Mouse (Mus musculus) NIH3T3 (cell line): ENCODE measurements around the gene Cmklr1.
A peak's percentile ranks its signal among the peaks of the same experiment; 100 is the strongest.

Experiments used
- DNase-seq: peaks from one replicate; pipeline ENCODE4 v3.0.0-alpha.2; 2012; ENCODE audit warnings: low read depth

Gene Cmklr1

GRCm38 (mm10) chr5:113650035-113650865, at the start of gene Cmklr1:
Cmklr1 (minus strand) TSS chr5:113650426.
- DNase-seq, result no peak

- no peak for DNase-seq
These were observed 44.2 kb upstream of the Cmklr1 start for GRCm38 (mm10) chr5:113694415-113694814.

- no peak for DNase-seq
These were observed 43.8 kb upstream of the Cmklr1 start for GRCm38 (mm10) chr5:113694000-113694399.

GRCm38 (mm10) chr5:113693196-113693755, 43.0 kb upstream of the Cmklr1 start:
- DNase-seq, result no peak

GRCm38 (mm10) chr5:113690866-113691265, 40.6 kb upstream of the Cmklr1 start:
- DNase-seq, result no peak

- no peak for DNase-seq
These were observed 39.9 kb upstream of the Cmklr1 start for GRCm38 (mm10) chr5:113690069-113690548.

GRCm38 (mm10) chr5:113687514-113687913, 37.3 kb upstream of the Cmklr1 start:
- DNase-seq, result no peak

- peak; percentile 37 for DNase-seq
These were observed 35.2 kb upstream of the Cmklr1 start for GRCm38 (mm10) chr5:113685471-113685870.

DNA sequence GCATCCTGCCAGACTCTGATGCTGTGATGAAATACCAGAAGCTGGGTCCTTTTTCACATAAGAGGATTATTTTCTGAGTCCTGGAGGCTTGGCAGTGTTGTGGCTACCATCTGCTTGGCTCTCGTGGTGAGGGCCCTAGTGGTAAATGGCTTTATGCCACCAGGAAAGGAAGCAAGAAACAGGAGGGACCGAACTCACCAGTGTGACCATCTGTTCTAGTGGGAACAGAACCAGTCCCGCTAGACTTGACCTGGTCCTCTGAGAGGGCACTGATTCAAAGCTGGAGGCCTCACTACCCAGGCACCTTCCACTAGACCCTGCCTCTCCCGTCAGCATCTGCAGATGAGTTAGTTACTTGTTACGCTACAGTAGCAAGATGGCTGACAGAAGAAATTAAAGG, 33.0 kb upstream of the Cmklr1 start:
- no peak for DNase-seq

DNA sequence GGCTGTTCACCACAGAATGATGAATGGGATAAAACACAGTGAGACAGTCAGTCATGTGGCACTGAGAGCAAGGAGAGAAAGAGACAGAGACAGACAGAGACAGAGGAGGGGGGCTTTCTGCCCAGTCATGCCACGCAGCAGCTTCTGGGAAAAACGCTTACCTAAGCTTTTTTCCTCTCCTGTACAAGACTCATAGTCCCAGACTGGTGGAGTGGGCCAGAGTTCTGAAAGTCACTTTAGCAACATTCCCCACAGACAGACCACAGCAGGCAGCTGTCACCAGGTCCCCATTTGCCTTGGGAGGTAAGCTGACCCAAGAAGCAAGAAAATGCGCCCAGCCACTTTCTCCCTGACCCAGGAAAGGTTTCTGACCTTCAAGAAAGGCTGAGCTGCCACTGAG, 32.2 kb upstream of the Cmklr1 start:
- DNase-seq, result no peak

DNA sequence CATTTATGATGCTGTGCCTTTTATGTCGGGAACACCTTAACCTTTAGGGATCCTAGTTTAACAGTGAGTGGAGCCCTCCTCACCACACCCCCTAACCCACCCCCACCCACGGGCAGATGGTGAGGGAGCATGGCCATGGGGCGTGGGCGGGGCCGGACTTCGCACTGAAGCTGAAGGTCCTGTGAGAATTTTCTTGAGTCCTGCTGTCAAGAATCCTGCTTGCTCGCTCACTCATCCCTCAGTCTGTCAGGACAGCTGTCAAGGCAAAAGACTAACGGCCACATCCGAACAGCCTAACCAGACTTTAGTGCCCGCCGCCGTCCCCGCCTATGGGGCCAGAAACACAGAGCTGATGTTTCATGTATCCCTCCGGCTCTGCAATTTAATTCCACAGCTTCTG, 31.0 kb upstream of the Cmklr1 start:
- no peak for DNase-seq

- DNase-seq, result no peak
These were observed 29.3 kb upstream of the Cmklr1 start for GRCm38 (mm10) chr5:113679509-113679908.

DNA sequence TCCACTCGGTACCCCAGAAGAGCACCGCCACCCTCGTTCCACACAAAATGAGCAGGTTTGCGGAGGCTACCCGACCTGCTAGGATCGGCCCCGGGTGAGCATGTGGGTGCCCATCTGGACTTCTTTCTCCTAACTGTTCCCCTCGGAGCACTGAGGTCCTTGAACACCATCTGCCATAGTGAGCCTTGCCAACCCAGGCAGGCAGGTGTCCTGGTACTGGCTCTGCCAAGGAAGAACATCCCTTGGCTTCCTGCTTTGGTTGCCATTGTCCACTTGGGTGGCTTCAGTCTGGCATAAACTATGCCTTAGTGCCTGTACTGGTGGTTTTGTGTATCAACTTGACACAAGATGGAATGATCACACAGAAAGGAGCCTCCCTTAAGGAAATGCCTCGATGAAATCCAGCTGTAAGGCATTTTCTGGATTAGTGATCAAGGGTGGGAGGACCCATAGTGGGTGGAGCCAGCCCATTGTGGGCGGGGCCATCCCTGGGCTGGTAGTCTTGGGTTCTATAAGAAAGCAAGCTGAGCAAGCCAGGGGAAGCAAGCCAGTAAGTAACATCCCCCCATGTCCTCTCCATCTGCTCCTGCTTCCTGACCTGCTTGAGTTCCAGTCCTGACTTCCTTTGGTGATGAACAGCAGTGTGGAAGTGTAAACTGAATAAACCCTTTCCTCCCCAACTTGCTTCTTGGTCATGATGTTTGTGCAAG, 28.7 kb upstream of the Cmklr1 start:
- no peak for DNase-seq

GRCm38 (mm10) chr5:113677541-113677940, 27.3 kb upstream of the Cmklr1 start:
- DNase-seq, result no peak

DNA sequence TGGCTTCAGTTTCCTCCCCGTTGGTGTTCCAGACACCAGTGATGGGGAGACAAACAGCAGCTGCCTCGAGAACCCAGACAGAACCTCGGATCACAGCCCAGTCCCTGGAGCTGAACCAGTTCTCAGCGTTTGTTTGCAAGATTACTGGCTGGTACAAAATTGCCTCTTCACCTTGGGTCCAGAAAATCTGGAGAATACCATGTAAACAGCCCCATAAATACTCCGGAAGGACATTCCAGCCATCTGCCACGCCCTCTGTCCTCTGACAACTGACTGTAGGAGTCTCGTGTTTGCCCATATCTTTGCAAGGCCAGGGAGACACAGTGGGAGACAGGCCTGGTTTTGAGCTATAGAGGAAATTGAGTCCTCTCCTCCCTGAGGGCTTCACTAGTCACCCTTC, 24.6 kb upstream of the Cmklr1 start:
- no peak for DNase-seq

GRCm38 (mm10) chr5:113672456-113672855, 22.2 kb upstream of the Cmklr1 start:
- no peak for DNase-seq

GRCm38 (mm10) chr5:113670597-113670996, 20.4 kb upstream of the Cmklr1 start:
- DNase-seq, result no peak

GRCm38 (mm10) chr5:113670110-113670509, 19.9 kb upstream of the Cmklr1 start:
- DNase-seq, result no peak

DNA sequence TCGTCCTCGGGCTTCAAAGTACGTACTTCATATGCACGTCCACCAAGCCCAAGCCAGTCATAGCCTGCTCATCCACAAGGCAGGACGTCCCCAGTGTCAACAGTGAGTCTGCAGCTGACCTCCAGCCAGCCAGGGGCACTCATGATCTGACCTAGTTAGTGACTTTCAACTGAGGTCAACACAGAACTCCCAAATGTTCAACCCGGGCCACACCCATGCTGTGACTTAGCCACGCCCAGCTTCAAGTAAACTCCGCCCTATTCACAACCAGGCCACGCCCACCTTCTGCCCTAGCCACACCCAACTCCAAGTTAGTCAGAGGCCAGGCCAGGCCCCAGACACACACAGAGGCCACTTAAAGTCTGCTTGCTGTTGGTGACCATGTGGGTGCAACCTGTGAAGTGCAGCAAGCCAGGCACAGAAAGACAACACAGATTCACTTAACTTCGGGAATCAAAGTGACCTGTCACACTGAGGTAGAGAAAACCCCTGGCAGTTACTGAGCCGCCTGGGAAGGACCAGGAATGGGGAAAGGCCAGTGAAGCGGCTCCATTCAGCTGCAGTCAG, 14.5 kb upstream of the Cmklr1 start:
- DNase-seq, result no peak

DNA sequence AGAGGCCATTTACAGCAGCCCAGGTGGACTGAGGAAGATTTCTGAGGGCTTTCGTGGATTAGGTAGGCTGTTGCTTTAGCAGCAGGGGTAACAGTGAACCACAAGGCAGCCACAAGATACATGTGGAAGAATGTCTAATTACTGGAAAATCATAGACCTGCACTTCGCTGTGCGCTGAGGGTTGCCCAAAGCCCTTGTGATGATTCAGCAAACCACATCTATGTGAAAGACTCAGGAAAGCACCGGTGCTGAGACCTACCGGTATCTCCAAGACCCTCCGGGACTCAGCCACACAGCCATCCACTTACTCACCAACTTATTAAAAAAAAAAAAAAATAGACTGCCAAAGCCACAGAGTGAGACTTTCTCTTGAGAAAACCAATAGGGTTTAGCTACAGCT, 13.9 kb upstream of the Cmklr1 start:
- DNase-seq, result no peak

GRCm38 (mm10) chr5:113660872-113661271, 10.6 kb upstream of the Cmklr1 start:
- peak; percentile 51 for DNase-seq

- DNase-seq, result no peak
These were observed 4.6 kb upstream of the Cmklr1 start for GRCm38 (mm10) chr5:113654821-113655220.

- DNase-seq, result no peak
These were observed 4.0 kb upstream of the Cmklr1 start for GRCm38 (mm10) chr5:113654206-113654605.
